Mouse (Mus musculus) lung, postnatal 4 days (tissue): ENCODE results near the gene Kntc1.

Experiments used
- DNase-seq, 2 experiments: peaks; one replicate each; pipeline ENCODE4 v3.0.0; 2021

The Kntc1 gene

DNA sequence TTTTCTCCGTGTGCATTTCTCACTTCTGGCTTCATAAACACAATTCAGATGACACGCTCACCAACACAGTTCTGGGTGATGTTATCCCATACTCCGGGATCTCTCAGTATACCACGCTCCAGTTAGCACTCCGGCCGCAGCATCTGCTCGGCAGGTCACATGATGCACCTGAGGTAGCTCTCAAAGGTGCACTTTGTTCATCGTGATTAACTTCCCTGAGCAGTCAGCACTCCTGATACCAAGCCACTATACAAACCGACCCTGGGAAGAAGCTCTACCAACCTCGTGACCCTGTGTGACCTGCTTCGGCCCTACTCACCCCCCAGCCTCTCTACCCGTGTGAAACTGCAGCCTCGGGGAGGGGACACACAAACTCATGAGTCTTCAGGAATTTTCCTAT, 59.6 kb downstream of the Kntc1 start:
- no peak for DNase-seq

GRCm38 (mm10) chr5:123816891-123817290, 67.4 kb downstream of the Kntc1 start:
- no peak for DNase-seq

- no peak for DNase-seq
Observed at GRCm38 (mm10) chr5:123818941-123819577, 69.5 kb downstream of the Kntc1 start.

DNA sequence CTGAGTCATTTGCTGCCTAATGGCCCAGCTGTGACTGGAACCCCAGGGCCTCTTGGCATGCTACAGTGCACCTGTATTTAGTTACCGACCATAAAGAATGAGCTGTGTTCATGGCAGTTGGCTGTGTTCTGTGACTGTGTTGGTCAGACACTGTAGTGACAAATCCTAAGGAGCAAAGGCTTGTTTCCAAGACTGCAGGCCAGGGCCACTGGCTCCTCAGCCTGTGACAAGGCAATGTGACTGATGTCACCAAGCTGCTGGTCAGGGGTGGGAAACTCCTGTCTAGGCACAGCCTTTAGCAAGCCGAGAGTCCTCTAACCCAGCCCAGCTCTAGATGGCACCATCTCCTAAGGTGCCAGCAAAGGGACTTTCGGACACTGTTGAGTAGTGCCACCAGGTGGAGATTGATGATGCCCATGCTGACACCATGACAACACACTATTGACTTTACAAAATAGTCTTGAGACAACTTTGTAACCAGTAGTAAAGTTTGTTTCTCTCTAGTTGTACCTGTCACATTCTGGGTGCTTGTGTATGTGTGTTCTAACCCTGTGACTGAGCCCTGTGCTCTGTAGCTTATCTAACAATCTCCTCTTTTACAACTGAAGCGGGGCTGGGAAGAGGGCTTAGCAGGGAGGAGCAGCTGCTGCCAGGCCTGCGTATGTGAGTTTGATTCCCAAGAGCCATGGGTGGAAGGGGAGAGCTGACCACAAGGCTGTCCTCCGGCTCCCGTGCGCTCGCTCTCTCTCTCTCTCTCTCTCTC, 71.2 kb downstream of the Kntc1 start:
- DNase-seq: peak in 1 of 2 experiments; percentile 18

- no peak for DNase-seq
Observed at GRCm38 (mm10) chr5:123821264-123821571, 71.7 kb downstream of the Kntc1 start.

GRCm38 (mm10) chr5:123822706-123823105, 73.2 kb downstream of the Kntc1 start:
- no peak for DNase-seq

DNA sequence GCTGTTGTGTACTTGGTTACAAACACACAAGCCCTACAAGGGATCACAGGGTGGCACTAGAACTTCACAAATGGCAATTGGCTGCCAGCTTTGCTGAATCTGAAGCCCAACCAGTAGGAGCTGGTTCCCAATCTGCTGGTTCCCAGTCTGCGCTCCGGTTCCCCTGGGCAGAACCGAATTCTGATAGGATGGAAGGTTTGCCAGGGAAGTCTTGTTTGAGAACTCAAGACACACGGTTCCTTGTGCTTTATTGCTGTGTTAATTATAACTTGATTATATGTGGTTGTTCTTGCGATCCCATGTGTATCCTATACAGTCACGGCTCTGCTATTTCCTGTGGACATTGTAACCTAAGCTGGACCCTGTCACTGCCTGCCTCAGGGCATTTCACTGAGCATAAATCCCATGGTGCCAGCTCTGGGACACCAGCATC, 78.2 kb downstream of the Kntc1 start:
- peak in 1 of 2 experiments; percentile 45 for DNase-seq

GRCm38 (mm10) chr5:123832309-123832708, 82.8 kb downstream of the Kntc1 start:
- DNase-seq: peak in 1 of 2 experiments; percentile 7

- no peak for DNase-seq
Observed at GRCm38 (mm10) chr5:123834836-123835235, 85.3 kb downstream of the Kntc1 start.

DNA sequence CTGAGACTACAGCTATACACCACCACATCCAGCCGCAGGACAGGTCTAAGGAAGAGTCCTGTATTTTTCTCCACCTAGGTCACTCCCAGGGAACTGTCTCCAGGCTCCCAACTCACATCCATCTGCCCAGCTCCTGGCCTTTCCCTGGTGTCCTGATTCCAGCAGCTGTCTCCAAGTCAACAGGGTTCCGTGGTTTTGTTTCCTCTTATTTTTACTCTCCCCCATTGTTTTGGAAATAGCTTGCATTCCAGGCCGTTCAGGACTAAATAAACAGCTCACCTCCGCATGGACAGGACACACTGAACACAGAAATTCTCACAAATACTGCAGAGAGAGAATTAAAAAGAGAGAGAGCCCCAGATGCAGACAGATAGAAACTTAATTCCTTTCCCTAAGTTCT, 87.9 kb downstream of the Kntc1 start:
- DNase-seq: no peak

- DNase-seq: no peak
Observed at GRCm38 (mm10) chr5:123842221-123842934, 92.9 kb downstream of the Kntc1 start.

- DNase-seq: no peak
Observed at GRCm38 (mm10) chr5:123842935-123843282, 93.4 kb downstream of the Kntc1 start.

- DNase-seq: no peak
Observed at GRCm38 (mm10) chr5:123843816-123844215, 94.3 kb downstream of the Kntc1 start.

GRCm38 (mm10) chr5:123844316-123844715, 94.8 kb downstream of the Kntc1 start:
- DNase-seq: no peak

GRCm38 (mm10) chr5:123851398-123851797, 101.9 kb downstream of the Kntc1 start:
- no peak for DNase-seq

- DNase-seq: no peak
Observed at GRCm38 (mm10) chr5:123853877-123854504, 104.5 kb downstream of the Kntc1 start.

DNA sequence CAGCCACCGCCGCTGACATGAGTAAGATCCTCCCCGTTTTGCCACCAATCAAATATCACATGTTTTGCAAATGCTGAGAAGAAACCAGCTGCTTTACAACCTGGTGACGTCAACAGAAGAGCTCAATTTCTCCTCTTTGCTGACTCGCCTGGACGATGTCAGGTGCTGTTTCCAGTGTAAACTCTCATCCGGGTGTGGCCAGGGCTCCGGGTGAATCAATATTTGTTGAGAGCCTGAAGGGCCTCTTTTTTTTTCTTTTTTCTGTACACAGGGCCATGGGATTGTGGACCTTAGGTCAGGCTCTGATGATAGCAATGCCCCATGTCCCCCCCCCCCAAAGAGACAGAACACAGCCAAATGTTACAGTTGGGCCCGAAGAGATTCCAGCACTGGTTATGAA, 105.0 kb downstream of the Kntc1 start:
- no peak for DNase-seq

GRCm38 (mm10) chr5:123858798-123859197, 109.3 kb downstream of the Kntc1 start:
- no peak for DNase-seq

- no peak for DNase-seq
Observed at GRCm38 (mm10) chr5:123862374-123863350, 113.1 kb downstream of the Kntc1 start.

DNA sequence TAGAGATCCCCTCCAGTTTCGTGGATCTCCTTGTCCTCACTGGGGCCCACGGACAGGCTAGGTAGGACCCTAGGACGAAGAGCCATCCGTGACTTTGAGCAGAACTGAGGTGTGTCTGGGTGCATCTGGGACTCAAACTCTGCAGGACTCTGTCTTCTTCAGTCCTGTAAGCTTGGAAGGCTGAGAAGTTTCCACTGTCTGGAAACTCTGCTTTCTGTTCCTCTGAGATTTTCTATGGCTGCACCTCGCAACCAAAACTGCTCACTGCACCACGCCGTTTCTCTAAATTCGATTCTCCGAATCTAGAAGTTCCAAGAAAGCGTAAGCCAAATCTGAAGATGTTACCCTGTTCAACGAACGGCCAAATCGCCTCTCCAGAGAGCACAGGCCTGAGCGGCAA, 114.4 kb downstream of the Kntc1 start:
- DNase-seq: no peak

GRCm38 (mm10) chr5:123865365-123865764, 115.8 kb downstream of the Kntc1 start, which contains the start of gene Hcar2:
Hcar2 (minus strand) TSS chr5:123865499.
- DNase-seq: peak in 1 of 2 experiments; percentile 18

DNA sequence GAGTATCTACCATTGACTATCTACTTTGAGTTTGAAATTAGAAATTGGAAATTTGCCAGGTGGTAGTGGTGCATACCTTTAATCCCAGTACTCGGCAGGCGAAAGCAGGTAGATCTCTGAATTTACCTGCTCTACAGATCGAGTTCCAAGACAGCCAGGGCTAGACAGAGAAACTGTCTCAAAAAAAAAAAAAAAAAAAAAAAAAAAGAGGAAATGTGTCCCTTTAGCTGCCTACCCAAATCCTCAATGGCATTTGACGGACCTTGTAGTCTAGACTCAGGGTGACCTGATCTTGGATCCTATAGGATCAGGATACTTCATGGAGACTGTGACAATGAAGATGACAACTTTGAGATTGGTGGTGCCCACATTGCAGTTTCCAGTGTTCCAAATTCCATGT, 116.9 kb downstream of the Kntc1 start:
- no peak for DNase-seq
